16 mouse cellular contexts compared by ENCODE assay signal in genomic region chr17:12230167-12230566, GRCm38 (mm10).
A peak's percentile ranks its signal among the peaks of the same experiment; 100 is the strongest.
DNase-seq lines count a peak whose midpoint lies in the region; ATAC-seq and TF ChIP-seq lines count a peak whose summit lies in the region.
"Had no signal": no experiment of that assay in that cellular context is flagged by ENCODE, and none has a peak within 500 bp of the region (broad histone marks: within the 10 kb centered on the region; RNA-seq: fewer than 3 reads in every experiment).

No protein-coding gene starts in this region.

- no peak overlapping the region for H3K4me3 ChIP-seq in stomach, embryonic 14.5 days (ENCODE audit: low read depth, low read length)
- H3K4me3 ChIP-seq in stomach, postnatal 0 days (ENCODE audit: low read depth, low read length): no peak overlapping the region
- H3K4me3 ChIP-seq in midbrain, embryonic 16.5 days (ENCODE audit: low read depth, low read length): no peak overlapping the region
- H3K4me3 ChIP-seq: embryonic facial prominence, embryonic 12.5 days; heart, embryonic 15.5 days; intestine, embryonic 15.5 days; liver, embryonic 13.5 days had no signal

- no peak overlapping the region for H3K9ac ChIP-seq in stomach, embryonic 14.5 days (replicated peaks; ENCODE audit: low read depth, low read length)
- H3K9ac ChIP-seq in stomach, postnatal 0 days (ENCODE audit: low read length): no peak overlapping the region
- no peak overlapping the region for H3K9ac ChIP-seq in midbrain, embryonic 16.5 days (ENCODE audit: low read depth, low read length)
- H3K9ac ChIP-seq: embryonic facial prominence, embryonic 12.5 days; heart, embryonic 15.5 days; intestine, embryonic 15.5 days; liver, embryonic 13.5 days had no signal

- H3K4me2 ChIP-seq in stomach, embryonic 14.5 days (replicated peaks; ENCODE audit: low read depth, low read length): no peak overlapping the region
- H3K4me2 ChIP-seq in stomach, postnatal 0 days (replicated peaks; ENCODE audit: low read depth): no peak overlapping the region
- H3K4me2 ChIP-seq in midbrain, embryonic 16.5 days (ENCODE audit: low read length): no peak overlapping the region
- H3K4me2 ChIP-seq: embryonic facial prominence, embryonic 12.5 days; heart, embryonic 15.5 days; intestine, embryonic 15.5 days; liver, embryonic 13.5 days had no signal

- no peaks in the 10 kb centered on the region for H3K9me3 ChIP-seq in stomach, embryonic 14.5 days (ENCODE audit: control insufficient read depth, low read depth, low read length)
- H3K9me3 ChIP-seq in stomach, postnatal 0 days (ENCODE audit: control insufficient read depth, low read length): no peaks in the 10 kb centered on the region
- no peaks in the 10 kb centered on the region for H3K9me3 ChIP-seq in midbrain, embryonic 16.5 days (replicated peaks; ENCODE audit: control insufficient read depth, low read length, poor library complexity, severe bottlenecking)
- H3K9me3 ChIP-seq: embryonic facial prominence, embryonic 12.5 days; heart, embryonic 15.5 days; intestine, embryonic 15.5 days; liver, embryonic 13.5 days had no signal

- peaks cover 71% of the 10 kb centered on the region for H3K36me3 ChIP-seq in stomach, embryonic 14.5 days (ENCODE audit: control insufficient read depth, insufficient read depth, low read length)
- H3K36me3 ChIP-seq in stomach, postnatal 0 days (ENCODE audit: control insufficient read depth, insufficient read depth, low read length): peaks cover 47% of the 10 kb centered on the region
- peaks cover 25% of the 10 kb centered on the region for H3K36me3 ChIP-seq in midbrain, embryonic 16.5 days (ENCODE audit: control insufficient read depth, insufficient read depth, low read length)

- WGBS in stomach, embryonic 14.5 days: 83% methylated on average over 6 of the region's 6 CpGs
- WGBS in stomach, postnatal 0 days: 76% methylated on average over 6 of the region's 6 CpGs
- 74% methylated on average over 6 of the region's 6 CpGs for WGBS in midbrain, embryonic 16.5 days

- no peaks in the 10 kb centered on the region for H3K4me1 ChIP-seq in stomach, embryonic 14.5 days (ENCODE audit: control insufficient read depth, insufficient read depth, low read length)
- H3K4me1 ChIP-seq in stomach, postnatal 0 days (replicated peaks; ENCODE audit: control insufficient read depth, insufficient read depth): no peaks in the 10 kb centered on the region
- no peaks in the 10 kb centered on the region; the same call in 1 of the 2 replicates for H3K4me1 ChIP-seq in midbrain, embryonic 16.5 days (ENCODE audit: control insufficient read depth, insufficient read depth, low read length)
- H3K4me1 ChIP-seq: heart, embryonic 15.5 days; intestine, embryonic 15.5 days; liver, embryonic 13.5 days had no signal

- ATAC-seq in stomach, embryonic 14.5 days (ENCODE audit: insufficient number of reproducible peaks, insufficient read depth, low FRiP score, low read depth): peak; percentile 57; the same call in 1 of the 2 replicates
- ATAC-seq in stomach, postnatal 0 days (ENCODE audit: low FRiP score, low TSS enrichment): no peak
- peak; percentile 84 for ATAC-seq in midbrain, embryonic 16.5 days
- ATAC-seq: activated CD4-positive, CD25-positive, alpha-beta regulatory T cell, adult 4 months; CD4-positive, CD25-positive, alpha-beta regulatory T cell, adult 4 months had no signal

- H3K27ac ChIP-seq in stomach, embryonic 14.5 days (ENCODE audit: low read length): no peak overlapping the region
- no peak overlapping the region for H3K27ac ChIP-seq in stomach, postnatal 0 days (replicated peaks)
- H3K27ac ChIP-seq in midbrain, embryonic 16.5 days (ENCODE audit: low read length): peak overlapping the region; percentile 28
- H3K27ac ChIP-seq: embryonic facial prominence, embryonic 12.5 days; heart, embryonic 15.5 days; intestine, embryonic 15.5 days; liver, embryonic 13.5 days had no signal

- TF ChIP-seq EP300 in stomach, postnatal 0 days (optimal IDR thresholded peaks at IDR 0.05): no peak

- peak; percentile 60 to 69 for DNase-seq in layer of hippocampus, adult 18-20 months (ENCODE audit: low spot score in 2 of 2)
- DNase-seq in layer of hippocampus, adult 9-10 months (ENCODE audit: low spot score): no peak
- no peak for DNase-seq in stomach, postnatal 0 days (ENCODE audit: low spot score)
- no peak for DNase-seq in spleen, postnatal 4 days (ENCODE audit: low spot score in 2 of 2)
- no peak for DNase-seq in cerebellum, adult 11 months
- DNase-seq: cerebellum, postnatal 14 days; kidney, postnatal 14 days; liver, embryonic 13.5 days; thymus, postnatal 25 days had no signal

- no peak for TF ChIP-seq CTCF in stomach, postnatal 0 days (IDR thresholded peaks at IDR 0.05; ENCODE audit: low read depth)

- H3K27me3 ChIP-seq in stomach, embryonic 14.5 days (ENCODE audit: control insufficient read depth, insufficient read depth, low read length): no peaks in the 10 kb centered on the region
- H3K27me3 ChIP-seq in stomach, postnatal 0 days (ENCODE audit: control insufficient read depth, insufficient read depth, low read length): no peaks in the 10 kb centered on the region
- H3K27me3 ChIP-seq in midbrain, embryonic 16.5 days (ENCODE audit: control insufficient read depth, insufficient read depth, low read depth, low read length): no peaks in the 10 kb centered on the region
- H3K27me3 ChIP-seq: embryonic facial prominence, embryonic 12.5 days; heart, embryonic 15.5 days; intestine, embryonic 15.5 days; liver, embryonic 13.5 days had no signal

Comparison
In these comparisons a context has a peak if more than half of its experiments do, and no peak if none do; other contexts are left out.
1. DNase-seq: peak in layer of hippocampus, adult 18-20 months (2 of 2); none in layer of hippocampus, adult 9-10 months (single experiment), stomach, postnatal 0 days (single experiment), spleen, postnatal 4 days (0 of 2) and cerebellum, adult 11 months (single experiment).